Mouse (Mus musculus) MEL (cell line): ENCODE data around the gene Creg2.

Experiments used
- CTCF ChIP-seq, 3 experiments: IDR thresholded peaks in 2 of 3; conservative IDR thresholded peaks in 1 of 3; 2 replicates each; pipeline ENCODE4 v1.5.1; 2011 to 2012; ENCODE audit warnings: low read length in 3 of 3, low read depth in 2 of 3, mild to moderate bottlenecking in 2 of 3, improper control_type of control experiment in 1 of 3, inconsistent platforms in 1 of 3, mixed read lengths in 1 of 3, moderate library complexity in 1 of 3; ENCODE audit not compliant: control insufficient read depth in 1 of 3, insufficient read depth in 1 of 3, poor library complexity in 1 of 3, severe bottlenecking in 1 of 3
- ELF1 ChIP-seq: IDR thresholded peaks from 2 replicates; pipeline ENCODE4 v1.6.1; 2014; ENCODE audit warnings: low read depth, mild to moderate bottlenecking, inconsistent platforms, low read length, improper control_type of control experiment, moderate library complexity
- MAZ ChIP-seq: IDR thresholded peaks from 2 replicates; pipeline ENCODE4 v1.6.1; 2012; ENCODE audit warnings: low read depth, mild to moderate bottlenecking, inconsistent platforms, low read length, improper control_type of control experiment
- MYC ChIP-seq: IDR thresholded peaks from 2 replicates; pipeline ENCODE4 v1.6.1; 2011; ENCODE audit warnings: low read depth, mild to moderate bottlenecking, low read length, improper control_type of control experiment, moderate library complexity
- NRF1 ChIP-seq: IDR thresholded peaks from 2 replicates; pipeline ENCODE4 v1.6.1; 2014; ENCODE audit warnings: low read depth, mild to moderate bottlenecking, inconsistent platforms, low read length, improper control_type of control experiment, moderate library complexity; ENCODE audit not compliant: poor library complexity, insufficient read depth, severe bottlenecking
- POLR2A ChIP-seq, 2 experiments: IDR thresholded peaks; 2 replicates each; pipeline ENCODE4 v1.6.1; 2011 to 2012; ENCODE audit warnings: low read length in 2 of 2, mild to moderate bottlenecking in 2 of 2, control low read depth in 1 of 2, improper control_type of control experiment in 1 of 2, low read depth in 1 of 2, moderate library complexity in 1 of 2; ENCODE audit not compliant: control insufficient read depth in 1 of 2, insufficient read depth in 1 of 2, poor library complexity in 1 of 2
- TBP ChIP-seq: IDR thresholded peaks from 2 replicates; pipeline ENCODE4 v1.8.0; 2011; ENCODE audit warnings: low read depth, low read length, improper control_type of control experiment
- UBTF ChIP-seq: IDR thresholded peaks from 2 replicates; pipeline ENCODE4 v1.6.1; 2012; ENCODE audit warnings: low read depth, mild to moderate bottlenecking, inconsistent platforms, low read length, improper control_type of control experiment, moderate library complexity, borderline replicate concordance; ENCODE audit not compliant: insufficient read depth
- ZKSCAN1 ChIP-seq: IDR thresholded peaks from 2 replicates; pipeline ENCODE4 v1.6.1; 2012; ENCODE audit warnings: low read depth, mild to moderate bottlenecking, inconsistent platforms, low read length, improper control_type of control experiment, moderate library complexity
- ZMIZ1 ChIP-seq: IDR thresholded peaks from 2 replicates; pipeline ENCODE4 v1.6.1; 2012; ENCODE audit warnings: low read depth, mild to moderate bottlenecking, inconsistent platforms, low read length, improper control_type of control experiment, moderate library complexity
- ZNF384 ChIP-seq: IDR thresholded peaks from 2 replicates; pipeline ENCODE4 v1.6.1; 2012; ENCODE audit warnings: low read depth, mild to moderate bottlenecking, inconsistent platforms, low read length, improper control_type of control experiment

DNA sequence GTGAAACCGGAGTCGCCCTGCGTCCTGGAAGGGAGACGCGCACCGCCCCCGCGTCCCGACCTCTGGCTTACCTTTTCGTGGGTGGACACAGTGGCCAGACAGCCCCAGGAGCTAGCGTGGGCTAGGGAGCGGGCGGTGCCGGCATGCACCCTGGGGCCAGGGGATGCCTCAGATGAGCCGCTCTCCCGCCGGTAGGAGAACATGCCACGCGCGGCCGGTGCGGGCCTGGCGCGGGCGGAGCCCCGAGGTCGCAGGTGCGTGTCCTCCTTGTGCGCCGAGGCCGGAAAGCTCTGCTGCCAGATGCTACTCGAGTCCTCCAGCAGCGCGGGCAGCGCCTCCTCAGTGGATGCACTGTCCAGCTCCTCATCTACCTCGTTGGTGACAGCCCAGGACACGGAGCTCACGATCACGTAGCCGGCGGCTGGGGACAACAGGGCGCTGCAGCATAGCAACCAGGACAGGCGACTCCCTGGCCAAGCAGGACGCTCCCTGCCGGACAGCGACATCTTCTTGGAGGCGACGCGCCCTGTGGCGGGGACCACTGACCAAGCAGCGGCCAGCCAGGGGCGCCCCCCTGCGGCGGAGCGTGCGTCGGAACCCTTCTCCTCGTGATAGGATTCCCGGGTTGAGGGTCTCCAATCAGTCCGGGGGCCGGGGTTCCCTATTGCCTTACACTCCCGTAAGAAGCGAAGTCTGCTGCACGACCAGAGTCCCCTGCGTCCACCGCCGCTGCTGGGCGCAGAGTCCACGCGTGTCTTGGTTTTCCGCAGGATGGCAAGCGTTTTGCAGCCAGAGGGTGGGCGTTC is 636 bp downstream of the Creg2 start:
- TF ChIP-seq ZKSCAN1 = no peak
- no peak for TF ChIP-seq MAZ
- no peak for TF ChIP-seq CTCF (IDR thresholded peaks at IDR 0.05 in 2 of 3, conservative IDR thresholded peaks at IDR 0.05 in 1 of 3; ENCODE audit: control insufficient read depth in 1 of 3, insufficient read depth in 1 of 3, low read depth in 2 of 3, low read length in 3 of 3, poor library complexity in 1 of 3, severe bottlenecking in 1 of 3)
- TF ChIP-seq POLR2A (IDR thresholded peaks at IDR 0.05; ENCODE audit: control insufficient read depth in 1 of 2, insufficient read depth in 1 of 2, low read depth in 1 of 2, low read length in 2 of 2, poor library complexity in 1 of 2) = no peak
- no peak for TF ChIP-seq TBP
- TF ChIP-seq ZMIZ1 = no peak
- no peak for TF ChIP-seq NRF1
- TF ChIP-seq MYC = no peak
- no peak for TF ChIP-seq UBTF
- no peak for TF ChIP-seq ZNF384
- no peak for TF ChIP-seq ELF1
